Mouse (Mus musculus): ENCODE results near the gene Eif2b3. TPM values are rescaled to one million over a fixed set of nuclear protein-coding genes. Genes with fewer than 3 reads are reported as not detected.

The Eif2b3 gene
- polyA plus RNA-seq, 1 experiment = 36.3 TPM

DNA sequence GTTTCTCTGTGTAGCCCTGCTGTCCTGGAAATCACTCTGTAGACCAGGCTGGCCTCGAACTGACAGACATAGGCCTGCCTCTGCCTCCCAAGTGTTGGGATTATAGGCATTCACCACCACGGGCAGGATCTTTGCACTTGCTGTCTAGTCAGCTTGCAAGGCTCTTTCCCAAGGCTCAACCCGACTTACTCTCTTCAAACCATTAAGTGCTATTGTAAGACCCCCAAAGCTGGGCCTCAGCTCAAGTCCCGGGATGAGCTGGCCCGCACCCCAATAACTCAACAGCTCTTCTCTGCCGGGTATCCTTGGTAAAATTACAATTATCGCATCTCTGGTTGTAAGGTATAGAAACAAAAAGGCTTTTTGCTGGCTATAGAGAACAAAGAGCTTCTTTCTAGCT, 875 bp upstream of the Eif2b3 start:
- TF ChIP-seq CEBPB (IDR thresholded peaks at IDR 0.05; ENCODE audit: insufficient read depth, poor library complexity, severe bottlenecking) (no peak), POLR2A (IDR thresholded peaks at IDR 0.05; ENCODE audit: insufficient read length, low read depth) (no peak), REST (IDR thresholded peaks at IDR 0.05; ENCODE audit: insufficient read depth, insufficient read length) (no peak)
- peaks cover 10% of the 10 kb centered on the region for H3K36me3 ChIP-seq (ENCODE audit: control insufficient read depth, insufficient read depth)
- H3ac ChIP-seq (ENCODE audit: control insufficient read depth, insufficient read length) = no peak overlapping the region
- no peaks in the 10 kb centered on the region for H3K27me3 ChIP-seq (ENCODE audit: control insufficient read depth, insufficient read depth, insufficient read length)
- H3K79me2 ChIP-seq (ENCODE audit: control insufficient read depth, insufficient read depth) = peaks cover 11% of the 10 kb centered on the region
- peak overlapping the region; percentile 76 for H3K4me3 ChIP-seq
- no peak overlapping the region for H3K4me2 ChIP-seq (ENCODE audit: low read depth)

GRCm38 (mm10) chr4:117023469-117023868, 4.3 kb downstream of the Eif2b3 start:
- Histone ChIP-seq H3K27me3 (ENCODE audit: control insufficient read depth, insufficient read depth, insufficient read length) (no peaks in the 10 kb centered on the region), H3K36me3 (ENCODE audit: control insufficient read depth, insufficient read depth) (peaks cover 28% of the 10 kb centered on the region), H3K79me2 (ENCODE audit: control insufficient read depth, insufficient read depth) (peaks cover 11% of the 10 kb centered on the region), H3ac (ENCODE audit: control insufficient read depth, insufficient read length) (no peak overlapping the region), H3K4me3 (no peak overlapping the region), H3K4me2 (ENCODE audit: low read depth) (no peak overlapping the region)
- no peak for TF ChIP-seq SRF (IDR thresholded peaks at IDR 0.05; ENCODE audit: control insufficient read depth, insufficient read length, low read depth)
- no peak for TF ChIP-seq POLR2A (IDR thresholded peaks at IDR 0.05; ENCODE audit: insufficient read length, low read depth)
- no peak for TF ChIP-seq TCF3 (IDR thresholded peaks at IDR 0.05; ENCODE audit: insufficient read length, low read depth)
- TF ChIP-seq MYOG (IDR thresholded peaks at IDR 0.05; ENCODE audit: control insufficient read depth in 1 of 3, insufficient read depth in 1 of 3, insufficient read length in 2 of 3, low read depth in 2 of 3) = no peak
- TF ChIP-seq TCF12 (IDR thresholded peaks at IDR 0.05; ENCODE audit: insufficient read depth, poor library complexity, severe bottlenecking) = no peak
- TF ChIP-seq MAX (IDR thresholded peaks at IDR 0.05; ENCODE audit: low read depth) = no peak
- TF ChIP-seq POLR2AphosphoS2 (IDR thresholded peaks at IDR 0.05; ENCODE audit: insufficient read length, low read depth) = no peak
- TF ChIP-seq USF1 (IDR thresholded peaks at IDR 0.05; ENCODE audit: low read depth) = no peak
- TF ChIP-seq E2F4 (IDR thresholded peaks at IDR 0.05; ENCODE audit: insufficient read depth) = no peak
- TF ChIP-seq MYOD1 (IDR thresholded peaks at IDR 0.05; ENCODE audit: control insufficient read depth in 1 of 3, insufficient read length in 2 of 3, low read depth in 2 of 3) = no peak
- TF ChIP-seq REST (IDR thresholded peaks at IDR 0.05; ENCODE audit: insufficient read depth, insufficient read length) = no peak
- TF ChIP-seq CEBPB (IDR thresholded peaks at IDR 0.05; ENCODE audit: insufficient read depth, poor library complexity, severe bottlenecking) = no peak

- peaks cover 24% of the 10 kb centered on the region for H3K36me3 ChIP-seq (ENCODE audit: control insufficient read depth, insufficient read depth)
- TF ChIP-seq MAX (IDR thresholded peaks at IDR 0.05; ENCODE audit: low read depth) = no peak
- no peak for TF ChIP-seq USF1 (IDR thresholded peaks at IDR 0.05; ENCODE audit: low read depth)
- no peak for TF ChIP-seq POLR2AphosphoS2 (IDR thresholded peaks at IDR 0.05; ENCODE audit: insufficient read length, low read depth)
- TF ChIP-seq TCF3 (IDR thresholded peaks at IDR 0.05; ENCODE audit: insufficient read length, low read depth) = no peak
- TF ChIP-seq E2F4 (IDR thresholded peaks at IDR 0.05; ENCODE audit: insufficient read depth) = no peak
- no peak for TF ChIP-seq TCF12 (IDR thresholded peaks at IDR 0.05; ENCODE audit: insufficient read depth, poor library complexity, severe bottlenecking)
- no peak for TF ChIP-seq POLR2A (IDR thresholded peaks at IDR 0.05; ENCODE audit: insufficient read length, low read depth)
- TF ChIP-seq REST (IDR thresholded peaks at IDR 0.05; ENCODE audit: insufficient read depth, insufficient read length) = no peak
- peaks cover 3% of the 10 kb centered on the region for H3K79me2 ChIP-seq (ENCODE audit: control insufficient read depth, insufficient read depth)
These were observed 11.9 kb downstream of the Eif2b3 start for GRCm38 (mm10) chr4:117031105-117031504.

GRCm38 (mm10) chr4:117039925-117040687, 20.9 kb downstream of the Eif2b3 start:
- Histone ChIP-seq H3K79me2 (ENCODE audit: control insufficient read depth, insufficient read depth) (peaks cover 6% of the 10 kb centered on the region), H3K36me3 (ENCODE audit: control insufficient read depth, insufficient read depth) (peaks cover 1% of the 10 kb centered on the region), H3K4me3 (no peak overlapping the region), H3K27me3 (ENCODE audit: control insufficient read depth, insufficient read depth, insufficient read length) (no peaks in the 10 kb centered on the region), H3ac (ENCODE audit: control insufficient read depth, insufficient read length) (no peak overlapping the region), H3K4me2 (ENCODE audit: low read depth) (peak overlapping the region; percentile 59)
- peak in 1 of 3 experiments; percentile 10 for TF ChIP-seq MYOG (IDR thresholded peaks at IDR 0.05; ENCODE audit: control insufficient read depth in 1 of 3, insufficient read depth in 1 of 3, insufficient read length in 2 of 3, low read depth in 2 of 3)
- TF ChIP-seq MYOD1 (IDR thresholded peaks at IDR 0.05; ENCODE audit: control insufficient read depth in 1 of 3, insufficient read length in 2 of 3, low read depth in 2 of 3) = peak in 2 of 3 experiments; percentile 75 to 78
- TF ChIP-seq POLR2AphosphoS2 (IDR thresholded peaks at IDR 0.05; ENCODE audit: insufficient read length, low read depth) = no peak
- TF ChIP-seq MAX (IDR thresholded peaks at IDR 0.05; ENCODE audit: low read depth) = no peak
- peak; percentile 38 for TF ChIP-seq TCF12 (IDR thresholded peaks at IDR 0.05; ENCODE audit: insufficient read depth, poor library complexity, severe bottlenecking)
- TF ChIP-seq SRF (IDR thresholded peaks at IDR 0.05; ENCODE audit: control insufficient read depth, insufficient read length, low read depth) = no peak
- no peak for TF ChIP-seq POLR2A (IDR thresholded peaks at IDR 0.05; ENCODE audit: insufficient read length, low read depth)

More at GRCm38 (mm10) chr4:117031105-117031504, 11.9 kb downstream of the Eif2b3 start:
- H3ac ChIP-seq (ENCODE audit: control insufficient read depth, insufficient read length) = no peak overlapping the region
- H3K27me3 ChIP-seq (ENCODE audit: control insufficient read depth, insufficient read depth, insufficient read length) = no peaks in the 10 kb centered on the region
- no peak overlapping the region for H3K4me3 ChIP-seq
- H3K4me2 ChIP-seq (ENCODE audit: low read depth) = no peak overlapping the region

GRCm38 (mm10) chr4:117040791-117041190, 21.6 kb downstream of the Eif2b3 start:
- peak overlapping the region; percentile 59 for H3K4me2 ChIP-seq (ENCODE audit: low read depth)

More at GRCm38 (mm10) chr4:117040791-117041190, 21.6 kb downstream of the Eif2b3 start:
- H3K27me3 ChIP-seq (ENCODE audit: control insufficient read depth, insufficient read depth, insufficient read length) = no peaks in the 10 kb centered on the region
- no peak overlapping the region for H3K4me3 ChIP-seq
- TF ChIP-seq E2F4 (IDR thresholded peaks at IDR 0.05; ENCODE audit: insufficient read depth) = no peak
- no peak for TF ChIP-seq MYOG (IDR thresholded peaks at IDR 0.05; ENCODE audit: control insufficient read depth in 1 of 3, insufficient read depth in 1 of 3, insufficient read length in 2 of 3, low read depth in 2 of 3)
- no peak for TF ChIP-seq POLR2AphosphoS2 (IDR thresholded peaks at IDR 0.05; ENCODE audit: insufficient read length, low read depth)
- TF ChIP-seq TCF12 (IDR thresholded peaks at IDR 0.05; ENCODE audit: insufficient read depth, poor library complexity, severe bottlenecking) = no peak
- TF ChIP-seq MYOD1 (IDR thresholded peaks at IDR 0.05; ENCODE audit: control insufficient read depth in 1 of 3, insufficient read length in 2 of 3, low read depth in 2 of 3) = no peak
- TF ChIP-seq REST (IDR thresholded peaks at IDR 0.05; ENCODE audit: insufficient read depth, insufficient read length) = no peak
- no peak for TF ChIP-seq TCF3 (IDR thresholded peaks at IDR 0.05; ENCODE audit: insufficient read length, low read depth)
- TF ChIP-seq MAX (IDR thresholded peaks at IDR 0.05; ENCODE audit: low read depth) = no peak
- no peak for TF ChIP-seq USF1 (IDR thresholded peaks at IDR 0.05; ENCODE audit: low read depth)
- TF ChIP-seq SRF (IDR thresholded peaks at IDR 0.05; ENCODE audit: control insufficient read depth, insufficient read length, low read depth) = no peak
- TF ChIP-seq POLR2A (IDR thresholded peaks at IDR 0.05; ENCODE audit: insufficient read length, low read depth) = no peak
- no peak for TF ChIP-seq CEBPB (IDR thresholded peaks at IDR 0.05; ENCODE audit: insufficient read depth, poor library complexity, severe bottlenecking)
- H3ac ChIP-seq (ENCODE audit: control insufficient read depth, insufficient read length) = no peak overlapping the region
- H3K79me2 ChIP-seq (ENCODE audit: control insufficient read depth, insufficient read depth) = peaks cover 6% of the 10 kb centered on the region
- H3K36me3 ChIP-seq (ENCODE audit: control insufficient read depth, insufficient read depth) = peaks cover 4% of the 10 kb centered on the region
